Comparison of ENCODE assay signal across 10 mouse cellular contexts in the genomic region with DNA sequence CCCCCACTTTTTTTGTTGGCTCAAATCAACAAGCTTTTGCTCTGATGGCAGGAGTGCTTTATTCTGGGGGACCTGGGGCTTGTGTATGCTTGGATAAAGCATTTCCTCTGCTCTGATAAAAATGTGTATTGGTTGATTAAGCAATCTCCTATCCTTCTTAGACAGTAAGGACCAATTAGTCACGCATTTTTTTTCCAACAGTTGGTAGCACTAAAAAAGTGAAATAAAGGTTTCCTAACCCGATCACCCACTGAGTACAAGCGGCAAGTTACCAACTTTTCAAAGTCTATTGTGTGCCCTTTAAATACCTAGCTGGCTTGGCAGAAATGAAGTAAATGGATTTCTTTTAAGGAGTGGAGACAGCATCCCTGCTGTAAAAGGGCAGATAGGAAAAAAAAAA. TPM values are rescaled to one million over a fixed set of nuclear protein-coding genes. Genes with fewer than 3 reads are reported as not detected.
DNase-seq lines count a peak whose midpoint lies in the region; ATAC-seq and TF ChIP-seq lines count a peak whose summit lies in the region.
"Had no signal": no experiment of that assay in that cellular context is flagged by ENCODE, and none has a peak within 500 bp of the region (broad histone marks: within the 10 kb centered on the region; RNA-seq: fewer than 3 reads in every experiment).

No protein-coding gene starts in this region.

- WGBS in kidney, postnatal 0 days: 39% methylated on average over 3 of the region's 3 CpGs
- WGBS in forebrain, embryonic 15.5 days: 13% methylated on average over 3 of the region's 3 CpGs
- 3% methylated on average over 3 of the region's 3 CpGs for WGBS in midbrain, embryonic 13.5 days

- peak overlapping the region; percentile 99; the same call in 1 of the 2 replicates for H3K4me2 ChIP-seq in kidney, postnatal 0 days (ENCODE audit: low read length)
- H3K4me2 ChIP-seq in forebrain, embryonic 15.5 days (replicated peaks): no peak overlapping the region; the same call in 1 of the 2 replicates
- H3K4me2 ChIP-seq in midbrain, embryonic 13.5 days (replicated peaks): peak overlapping the region; percentile 99

- TF ChIP-seq CTCF in kidney, postnatal 0 days (IDR thresholded peaks at IDR 0.05; ENCODE audit: low read depth): no peak
- TF ChIP-seq CTCF in brain, embryonic 14.5 days (IDR thresholded peaks at IDR 0.05; ENCODE audit: borderline replicate concordance, extremely low read depth, insufficient read depth, insufficient read length): no peak

- no peaks in the 10 kb centered on the region for H3K9me3 ChIP-seq in kidney, postnatal 0 days (replicated peaks; ENCODE audit: low read length)
- no peaks in the 10 kb centered on the region for H3K9me3 ChIP-seq in forebrain, embryonic 15.5 days
- H3K9me3 ChIP-seq in midbrain, embryonic 13.5 days: no peaks in the 10 kb centered on the region

- no peak overlapping the region for H3K27ac ChIP-seq in kidney, postnatal 0 days
- no peak overlapping the region for H3K27ac ChIP-seq in forebrain, embryonic 15.5 days (replicated peaks)
- no peak overlapping the region for H3K27ac ChIP-seq in midbrain, embryonic 13.5 days

- no peaks in the 10 kb centered on the region for H3K36me3 ChIP-seq in kidney, postnatal 0 days (ENCODE audit: insufficient read depth, low read length)
- no peaks in the 10 kb centered on the region for H3K36me3 ChIP-seq in forebrain, embryonic 15.5 days
- no peaks in the 10 kb centered on the region for H3K36me3 ChIP-seq in midbrain, embryonic 13.5 days

- H3K9ac ChIP-seq in kidney, postnatal 0 days (ENCODE audit: low read depth, low read length): no peak overlapping the region
- H3K9ac ChIP-seq in forebrain, embryonic 15.5 days (replicated peaks): no peak overlapping the region
- no peak overlapping the region for H3K9ac ChIP-seq in midbrain, embryonic 13.5 days (replicated peaks)

- H3K4me1 ChIP-seq in kidney, postnatal 0 days (replicated peaks; ENCODE audit: insufficient read depth, low read length): peaks cover 21% of the 10 kb centered on the region
- H3K4me1 ChIP-seq in forebrain, embryonic 15.5 days: peaks cover 22% of the 10 kb centered on the region
- peaks cover 26% of the 10 kb centered on the region for H3K4me1 ChIP-seq in midbrain, embryonic 13.5 days (replicated peaks)

- no peak for DNase-seq in kidney, postnatal 0 days (ENCODE audit: low spot score)
- no peak for DNase-seq in kidney, postnatal 4 days
- peak; percentile 20 for DNase-seq in brain, embryonic 14.5 days (ENCODE audit: low read depth)
- no peak for DNase-seq in layer of hippocampus, postnatal 10 days (ENCODE audit: low spot score in 2 of 2)
- DNase-seq: kidney, adult 8-10 months; lung, postnatal 4 days had no signal

- no peak overlapping the region for H3K4me3 ChIP-seq in kidney, postnatal 0 days (replicated peaks; ENCODE audit: low read depth, low read length)
- H3K4me3 ChIP-seq in forebrain, embryonic 15.5 days: 0 out of 2 replicates have a peak overlapping the region, but pooled peaks have one; percentile 62
- 0 out of 2 replicates have a peak overlapping the region, but pooled peaks have one; percentile 70 for H3K4me3 ChIP-seq in midbrain, embryonic 13.5 days (replicated peaks)

- TF ChIP-seq POLR2A in brain, embryonic 14.5 days (IDR thresholded peaks at IDR 0.05; ENCODE audit: borderline replicate concordance, extremely low read depth, insufficient read depth, insufficient read length, poor library complexity, severe bottlenecking): no peak

- no peak for ATAC-seq in kidney, postnatal 0 days (replicated peaks; ENCODE audit: low FRiP score, low read depth)
- ATAC-seq in forebrain, embryonic 15.5 days (replicated peaks): no peak
- ATAC-seq in midbrain, embryonic 13.5 days: no peak
- no peak for ATAC-seq in inflammation-experienced regulatory T-cells, adult 6 months
- ATAC-seq: Patski had no signal

- no peaks in the 10 kb centered on the region for H3K27me3 ChIP-seq in kidney, postnatal 0 days (ENCODE audit: insufficient read depth, low read length)
- peaks cover 32% of the 10 kb centered on the region; the same call in 1 of the 2 replicates for H3K27me3 ChIP-seq in forebrain, embryonic 15.5 days
- peaks cover 23% of the 10 kb centered on the region for H3K27me3 ChIP-seq in midbrain, embryonic 13.5 days
- H3K27me3 ChIP-seq: Patski had no signal

RNA-seq across cellular contexts. Expression of a gene that starts 1.9 kb away (rescaled TPM):
- polyA plus RNA-seq in kidney, postnatal 0 days (2015; fragmentation: Nextera tagmentation; extraction: Ambion mirVana): 1.2 TPM in 2 replicates
- 0.66 and 0.86 TPM in 2 replicates for polyA plus RNA-seq in brain, embryonic 14.5 days (2012; rRNA removed)
- 0.20 and 0.46 TPM in 2 replicates for polyA plus RNA-seq in forebrain, embryonic 15.5 days (2015; fragmentation: Nextera tagmentation; extraction: Ambion mirVana)
- polyA plus RNA-seq in midbrain, embryonic 13.5 days (2015; fragmentation: Nextera tagmentation; extraction: Ambion mirVana): 0.63 and 0.77 TPM in 2 replicates
- under 1 TPM in 1 of 3 experiments, not detected in 2; 0.26 TPM for polyA plus RNA-seq in inflammation-experienced regulatory T-cells, adult 6 months (2017; shearing (Covaris generic))
- total RNA-seq in layer of hippocampus, postnatal 10 days (2021): under 1 TPM; 0.56 to 0.80 TPM
